Mouse (Mus musculus) neural tube, embryonic 11.5 days (tissue): ENCODE measurements around the gene Pex11a. TPM values are rescaled to one million over a fixed set of nuclear protein-coding genes. Genes with fewer than 3 reads are reported as not detected.

Experiments used
- ATAC-seq: fragments of 200-750 bp; cut with Nextera tagmentation; 2 replicates; pipeline ENCODE4 v1.8.0; 2017; ENCODE audit warnings: moderate number of reproducible peaks, mild to moderate bottlenecking, moderate TSS enrichment, moderate library complexity; ENCODE audit not compliant: insufficient read depth, low FRiP score, low TSS enrichment
- DNase-seq: peaks from one replicate; pipeline ENCODE4 v3.0.0-alpha.2; 2015; ENCODE audit warnings: low spot score
- H3K27ac ChIP-seq: fragments of 300-500 bp; sonication (generic); 2 replicates; pipeline ENCODE4 v1.5.1; 2014; ENCODE audit warnings: low read depth, mild to moderate bottlenecking, low read length
- H3K27me3 ChIP-seq: fragments of 300-500 bp; sonication (generic); 2 replicates; pipeline ENCODE4 v1.6.1; 2014; ENCODE audit warnings: mild to moderate bottlenecking, low read length, mixed read lengths; ENCODE audit not compliant: control insufficient read depth, insufficient read depth
- H3K36me3 ChIP-seq: fragments of 300-500 bp; sonication (generic); 2 replicates; pipeline ENCODE4 v1.6.1; 2014; ENCODE audit warnings: mild to moderate bottlenecking, low read length, moderate library complexity, mixed read lengths; ENCODE audit not compliant: control insufficient read depth, insufficient read depth
- H3K4me1 ChIP-seq: fragments of 300-500 bp; sonication (generic); 2 replicates; pipeline ENCODE4 v1.6.1; 2014; ENCODE audit warnings: low read length, mixed read lengths; ENCODE audit not compliant: control insufficient read depth, insufficient read depth
- H3K4me2 ChIP-seq: fragments of 300-500 bp; sonication (generic); 2 replicates; pipeline ENCODE4 v1.6.1; 2014; ENCODE audit warnings: low read depth, mild to moderate bottlenecking, moderate library complexity
- H3K4me3 ChIP-seq: fragments of 300-500 bp; sonication (generic); 2 replicates; pipeline ENCODE4 v1.5.1; 2014; ENCODE audit warnings: low read depth, low read length
- H3K9ac ChIP-seq: fragments of 300-500 bp; sonication (generic); 2 replicates; pipeline ENCODE4 v1.6.1; 2014; ENCODE audit warnings: mild to moderate bottlenecking, low read length
- H3K9me3 ChIP-seq: fragments of 300-500 bp; sonication (generic); 2 replicates; pipeline ENCODE4 v1.6.1; 2016; ENCODE audit warnings: low read length; ENCODE audit not compliant: control insufficient read depth
- WGBS: fragments of 180-500 bp; shearing (Covaris S2); extraction: QIAGEN DNeasy Blood & Tissue Kit; methylation state at CpG from one replicate; pipeline ENCODE4 v1.1.7; 2014; 5-methylcytosine and 5-hydroxymethylcytosine counted together
- polyA plus RNA-seq: library from polyadenylated mRNA; unstranded; fragments of >200 nt; fragmentation: Nextera tagmentation; extraction: Ambion mirVana; gene quantifications from 2 replicates; pipeline ENCODE4 v1.2.1, GENCODE M21; 2014

Gene Pex11a
- polyA plus RNA-seq, 1 experiment from 2014 or later, result 9.9 TPM

- no peak overlapping the region for H3K9ac ChIP-seq
These were observed 1.7 kb upstream of the Pex11a start for GRCm38 (mm10) chr7:79744585-79744984.

GRCm38 (mm10) chr7:79744051-79744450 lies 1.1 kb upstream of the Pex11a start:
- H3K9me3 ChIP-seq, result no peaks in the 10 kb centered on the region

More at GRCm38 (mm10) chr7:79744585-79744984, 1.7 kb upstream of the Pex11a start:
- Histone ChIP-seq H3K4me2 (no peak overlapping the region), H3K36me3 (no peaks in the 10 kb centered on the region), H3K9me3 (no peaks in the 10 kb centered on the region), H3K27ac (no peak overlapping the region), H3K27me3 (no peaks in the 10 kb centered on the region), H3K4me1 (no peaks in the 10 kb centered on the region), H3K4me3 (no peak overlapping the region)
- WGBS, result 82% methylated on average over 5 of the region's 5 CpGs
- no peak for DNase-seq
- ATAC-seq, result no peak

GRCm38 (mm10) chr7:79742277-79742658 lies 663 bp downstream of the Pex11a start:
- ATAC-seq (no peak), DNase-seq (no peak)
- H3K27ac ChIP-seq, result no peak overlapping the region
- peak overlapping the region; percentile 93 for H3K4me2 ChIP-seq
- no peaks in the 10 kb centered on the region for H3K27me3 ChIP-seq
- peak overlapping the region; percentile 48; the same call in 1 of the 2 replicates for H3K9ac ChIP-seq
- peak overlapping the region; percentile 72 for H3K4me3 ChIP-seq
- no peaks in the 10 kb centered on the region for H3K36me3 ChIP-seq
- H3K9me3 ChIP-seq, result no peaks in the 10 kb centered on the region
- H3K4me1 ChIP-seq, result no peaks in the 10 kb centered on the region
- whole genome bisulfite sequencing, result 27% methylated on average over 11 of the region's 11 CpGs

More at GRCm38 (mm10) chr7:79744051-79744450, 1.1 kb upstream of the Pex11a start:
- Histone ChIP-seq H3K4me3 (no peak overlapping the region), H3K4me2 (no peak overlapping the region), H3K36me3 (no peaks in the 10 kb centered on the region), H3K27ac (no peak overlapping the region), H3K4me1 (no peaks in the 10 kb centered on the region), H3K27me3 (no peaks in the 10 kb centered on the region), H3K9ac (no peak overlapping the region)
- no peak for ATAC-seq
- no peak for DNase-seq
- 89% methylated on average over 9 of the region's 9 CpGs for WGBS

- no peak for ATAC-seq
- H3K4me1 ChIP-seq, result no peaks in the 10 kb centered on the region
- 77% methylated on average over 4 of the region's 4 CpGs for WGBS
- H3K9me3 ChIP-seq, result no peaks in the 10 kb centered on the region
- no peak overlapping the region for H3K4me3 ChIP-seq
- H3K27me3 ChIP-seq, result no peaks in the 10 kb centered on the region
- H3K27ac ChIP-seq, result no peak overlapping the region
- DNase-seq, result no peak
- H3K4me2 ChIP-seq, result no peak overlapping the region
- H3K9ac ChIP-seq, result no peak overlapping the region
- no peaks in the 10 kb centered on the region; the same call in 1 of the 2 replicates for H3K36me3 ChIP-seq
These were observed 2.7 kb downstream of the Pex11a start for GRCm38 (mm10) chr7:79740279-79740678.

GRCm38 (mm10) chr7:79738913-79739312 lies 4.0 kb downstream of the Pex11a start:
- WGBS, result 100% methylated on average over 2 of the region's 2 CpGs
- no peak for ATAC-seq

GRCm38 (mm10) chr7:79736511-79736910 lies 6.4 kb downstream of the Pex11a start:
- ATAC-seq (no peak), DNase-seq (no peak)
- no peak overlapping the region for H3K4me2 ChIP-seq
- H3K4me1 ChIP-seq, result no peaks in the 10 kb centered on the region
- no peaks in the 10 kb centered on the region for H3K27me3 ChIP-seq
- H3K4me3 ChIP-seq, result no peak overlapping the region
- H3K9ac ChIP-seq, result no peak overlapping the region
- no peaks in the 10 kb centered on the region for H3K9me3 ChIP-seq
- 93% methylated on average over 14 of the region's 14 CpGs for WGBS
- H3K27ac ChIP-seq, result no peak overlapping the region
- H3K36me3 ChIP-seq, result no peaks in the 10 kb centered on the region; the same call in 1 of the 2 replicates

More at GRCm38 (mm10) chr7:79738913-79739312, 4.0 kb downstream of the Pex11a start:
- Histone ChIP-seq H3K9ac (no peak overlapping the region), H3K4me3 (no peak overlapping the region), H3K27ac (no peak overlapping the region), H3K4me1 (no peaks in the 10 kb centered on the region), H3K27me3 (no peaks in the 10 kb centered on the region), H3K4me2 (no peak overlapping the region), H3K36me3 (no peaks in the 10 kb centered on the region; the same call in 1 of the 2 replicates), H3K9me3 (no peaks in the 10 kb centered on the region)
- DNase-seq, result no peak

- no peak for DNase-seq
- no peaks in the 10 kb centered on the region for H3K4me1 ChIP-seq
- no peak overlapping the region for H3K4me2 ChIP-seq
- H3K9ac ChIP-seq, result no peak overlapping the region
- H3K27me3 ChIP-seq, result no peaks in the 10 kb centered on the region
- no peak for ATAC-seq
- H3K9me3 ChIP-seq, result no peaks in the 10 kb centered on the region
- H3K36me3 ChIP-seq, result no peaks in the 10 kb centered on the region; the same call in 1 of the 2 replicates
- WGBS, result 81% methylated on average over 8 of the region's 8 CpGs
- H3K27ac ChIP-seq, result no peak overlapping the region
- no peak overlapping the region for H3K4me3 ChIP-seq
These were observed 8.4 kb downstream of the Pex11a start for GRCm38 (mm10) chr7:79734563-79734962.

GRCm38 (mm10) chr7:79732622-79733021 lies 10.3 kb downstream of the Pex11a start, which contains the start of gene Plin1:
Gene Plin1 (minus strand): TSS chr7:79732903.
- Histone ChIP-seq H3K27me3 (no peaks in the 10 kb centered on the region), H3K4me1 (no peaks in the 10 kb centered on the region), H3K27ac (no peak within 1 kb of the TSS), H3K4me3 (no peak within 1 kb of the TSS), H3K9ac (no peak within 1 kb of the TSS), H3K36me3 (no peaks in the 10 kb centered on the region; the same call in 1 of the 2 replicates), H3K9me3 (no peaks in the 10 kb centered on the region), H3K4me2 (no peak within 1 kb of the TSS)
- DNase-seq (no peak), ATAC-seq (no peak)
- WGBS, result 58% methylated on average over 4 of the region's 4 CpGs

GRCm38 (mm10) chr7:79731438-79731837 lies 11.5 kb downstream of the Pex11a start:
- no peaks in the 10 kb centered on the region for H3K36me3 ChIP-seq
- no peak overlapping the region for H3K4me2 ChIP-seq
- H3K27me3 ChIP-seq, result no peaks in the 10 kb centered on the region
- H3K9ac ChIP-seq, result no peak overlapping the region
- 80% methylated on average over 13 of the region's 13 CpGs for WGBS
- no peaks in the 10 kb centered on the region for H3K9me3 ChIP-seq
- no peak for ATAC-seq
- no peak for DNase-seq
- no peak overlapping the region for H3K4me3 ChIP-seq
- no peak overlapping the region for H3K27ac ChIP-seq
- no peaks in the 10 kb centered on the region for H3K4me1 ChIP-seq
